Mouse (Mus musculus): Measurements from ENCODE around the gene Rybp.

DNA sequence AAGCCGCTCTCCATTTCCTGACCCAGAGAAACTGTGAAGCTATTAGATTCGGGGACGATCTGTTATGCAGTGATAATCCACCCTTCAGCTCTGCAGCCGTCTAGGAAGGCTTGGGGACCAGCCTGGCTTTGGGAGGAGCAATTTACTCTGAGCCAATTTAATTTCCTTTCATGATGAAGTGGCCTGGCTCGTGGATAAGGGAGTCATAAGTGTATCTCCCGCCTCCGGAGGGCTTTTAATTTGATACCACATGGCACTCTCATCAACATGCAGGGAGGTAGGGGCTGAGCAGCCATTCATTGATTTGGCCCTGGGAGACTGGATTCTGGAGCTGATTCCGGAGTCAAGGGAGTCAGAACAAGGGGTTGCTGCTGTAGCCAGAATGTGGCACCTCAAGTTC, 35.3 kb upstream of the Rybp start:
- no peak for TF ChIP-seq GATA1 (IDR thresholded peaks at IDR 0.05; ENCODE audit: low read length)
- TF ChIP-seq TAL1 (IDR thresholded peaks at IDR 0.05; ENCODE audit: low read length): no peak
